Mouse (Mus musculus) macrophage (primary cell): ENCODE measurements around the gene Tpsb2. TPM values are rescaled to one million over a fixed set of nuclear protein-coding genes. Genes with fewer than 3 reads are reported as not detected.

Source experiments
- H3K27ac ChIP-seq: fragments of 350-480 bp; formaldehyde crosslinking; 2 replicates; pipeline ENCODE4 v1.9.0; 2021
- H3K36me3 ChIP-seq: fragments of 350-480 bp; formaldehyde crosslinking; 2 replicates; pipeline ENCODE4 v1.9.0; 2021; ENCODE audit errors: inconsistent target
- H3K4me3 ChIP-seq: fragments of 350-480 bp; formaldehyde crosslinking; 2 replicates; pipeline ENCODE4 v1.9.0; 2021; ENCODE audit errors: inconsistent target
- H3K79me2 ChIP-seq: fragments of 350-480 bp; formaldehyde crosslinking; 2 replicates; pipeline ENCODE4 v1.9.0; 2021; ENCODE audit errors: inconsistent target
- WGBS: methylation state at CpG from one replicate; pipeline ENCODE4 v1.1.7; 2026; ENCODE audit warnings: inconsistent platforms; ENCODE audit not compliant: missing documents; 5-methylcytosine and 5-hydroxymethylcytosine counted together
- polyA plus RNA-seq: library from polyadenylated mRNA; stranded (reverse); fragments of 250-400 nt; gene quantifications from 3 replicates; pipeline ENCODE4 v1.2.4, GENCODE M21; 2018; ENCODE audit warnings: inconsistent platforms

Tpsb2 gene
- polyA plus RNA-seq, 1 experiment from 2014 or later, result not detected

DNA sequence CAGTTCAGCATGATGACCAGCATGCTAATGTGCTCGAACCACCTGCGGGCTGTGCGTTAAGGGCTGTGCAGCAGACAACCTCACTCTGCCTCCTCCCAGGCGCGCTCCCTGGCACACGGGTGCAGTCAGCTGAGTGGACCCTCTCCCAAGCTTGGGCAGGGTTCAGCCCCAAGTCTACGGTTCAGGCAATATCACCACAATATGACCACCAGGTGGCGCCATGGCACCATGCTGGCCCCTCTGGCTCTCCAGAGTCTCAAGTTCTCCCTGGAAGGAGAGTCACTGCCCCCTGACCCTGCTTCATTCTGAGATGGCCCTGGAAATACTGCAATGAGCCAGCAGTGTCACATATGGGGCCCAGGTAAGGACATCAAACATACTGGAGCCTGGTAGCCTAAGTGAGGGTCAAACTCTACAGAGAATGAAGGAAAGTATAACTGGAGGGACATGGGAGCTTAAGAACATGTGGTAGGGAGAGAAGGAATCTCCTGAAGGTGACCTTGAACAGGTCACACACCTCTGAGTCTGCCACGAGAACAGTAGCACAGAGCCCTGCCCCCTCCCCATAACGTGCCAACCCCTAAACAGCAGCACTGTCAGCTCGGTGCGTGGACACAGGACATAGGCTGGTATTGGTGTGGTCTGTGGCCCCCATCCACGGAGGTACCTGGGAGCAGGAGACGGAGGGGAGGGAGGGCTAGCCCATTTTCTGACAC lies 31.9 kb downstream of the Tpsb2 start:
- H3K4me3 ChIP-seq, result no peak overlapping the region
- no peak overlapping the region for H3K27ac ChIP-seq
- H3K36me3 ChIP-seq, result no peaks in the 10 kb centered on the region
- H3K79me2 ChIP-seq, result no peaks in the 10 kb centered on the region
- WGBS, result 43% methylated on average over 12 of the region's 14 CpGs

DNA sequence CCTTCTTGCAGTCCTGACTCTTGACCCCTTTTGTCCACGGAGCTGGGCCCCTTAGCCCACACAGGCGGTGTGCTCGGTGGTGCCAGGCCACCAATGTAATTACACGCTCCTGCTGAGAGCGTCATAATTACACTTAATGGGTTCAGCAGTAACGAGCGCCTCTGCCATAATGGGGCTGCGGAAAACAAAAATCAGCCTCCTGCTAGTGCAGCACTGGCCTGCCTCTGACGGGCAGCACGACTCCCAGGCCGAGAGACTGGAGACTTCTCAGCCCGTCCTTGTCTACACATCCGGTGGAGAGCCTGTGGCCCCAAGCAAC lies 32.4 kb downstream of the Tpsb2 start:
- H3K4me3 ChIP-seq, result no peak overlapping the region
- H3K36me3 ChIP-seq, result no peaks in the 10 kb centered on the region
- H3K79me2 ChIP-seq, result no peaks in the 10 kb centered on the region
- no peak overlapping the region for H3K27ac ChIP-seq
- WGBS, result 77% methylated on average over 13 of the region's 13 CpGs

DNA sequence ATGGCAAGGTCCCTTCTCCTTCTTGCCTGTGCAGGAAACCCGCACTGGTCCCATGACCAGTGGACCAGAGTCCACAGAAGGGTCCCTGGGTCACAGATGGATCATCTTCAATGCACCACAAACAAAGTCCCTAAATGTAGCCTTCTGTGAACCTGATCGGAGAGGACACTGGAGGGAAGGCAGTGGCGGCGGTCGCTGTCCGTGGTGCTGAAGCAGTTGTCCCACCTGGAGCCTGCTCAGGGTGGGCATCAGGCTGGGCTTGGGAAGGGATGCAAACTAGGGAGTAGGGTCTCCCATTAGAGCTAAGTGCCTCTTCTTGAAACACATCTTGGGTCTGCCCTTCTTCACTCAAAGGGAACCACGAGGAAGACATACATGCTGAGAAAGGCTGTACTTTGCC lies 34.3 kb downstream of the Tpsb2 start:
- H3K36me3 ChIP-seq, result no peaks in the 10 kb centered on the region
- H3K4me3 ChIP-seq, result no peak overlapping the region
- no peak overlapping the region for H3K27ac ChIP-seq
- H3K79me2 ChIP-seq, result no peaks in the 10 kb centered on the region
- 11% methylated on average over 7 of the region's 7 CpGs for WGBS

DNA sequence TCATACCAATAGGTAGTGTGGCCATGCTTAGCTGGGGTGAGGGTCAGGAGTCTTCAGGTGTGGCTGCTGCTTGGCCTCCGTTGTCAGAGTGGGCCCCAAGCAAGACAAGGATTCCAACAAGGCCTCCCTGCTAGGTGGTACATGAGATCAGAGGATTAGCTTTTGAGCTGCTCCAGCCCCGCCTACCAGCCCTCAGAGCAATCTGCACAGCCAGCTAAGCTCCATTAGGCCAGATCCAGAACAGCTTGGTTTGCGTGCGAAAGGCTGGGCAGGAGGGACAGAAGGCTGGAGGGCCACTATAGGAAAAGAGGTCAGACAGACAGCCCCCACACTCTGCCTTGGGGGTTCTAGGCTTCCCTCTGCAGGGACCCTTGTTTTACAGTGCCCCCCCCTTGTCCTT lies 35.4 kb downstream of the Tpsb2 start:
- Histone ChIP-seq H3K36me3 (no peaks in the 10 kb centered on the region), H3K27ac (no peak overlapping the region), H3K79me2 (no peaks in the 10 kb centered on the region), H3K4me3 (no peak overlapping the region)
- 55% methylated on average over 4 of the region's 4 CpGs for WGBS

DNA sequence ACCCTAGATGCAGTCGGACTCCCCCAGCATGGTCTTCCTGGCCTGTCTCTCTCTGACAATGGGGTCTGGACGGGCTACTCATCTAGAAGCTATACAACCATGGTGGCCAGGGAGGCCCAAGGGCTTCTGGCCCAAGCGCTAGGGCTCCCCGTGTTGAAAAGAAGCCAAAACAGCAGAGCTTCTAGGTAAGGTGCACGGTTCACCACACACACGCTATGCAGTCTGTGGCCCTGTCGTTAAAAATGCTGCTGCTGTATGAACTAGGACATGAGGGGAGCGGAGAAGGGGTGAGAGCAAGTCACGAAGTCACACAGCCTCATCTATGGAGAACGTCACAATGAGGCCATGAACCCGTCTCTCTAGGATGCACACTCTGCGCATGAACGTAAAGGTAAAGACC lies 36.1 kb downstream of the Tpsb2 start:
- H3K4me3 ChIP-seq, result no peak overlapping the region
- no peak overlapping the region for H3K27ac ChIP-seq
- no peaks in the 10 kb centered on the region for H3K36me3 ChIP-seq
- no peaks in the 10 kb centered on the region for H3K79me2 ChIP-seq
- 85% methylated on average over 13 of the region's 13 CpGs for WGBS

DNA sequence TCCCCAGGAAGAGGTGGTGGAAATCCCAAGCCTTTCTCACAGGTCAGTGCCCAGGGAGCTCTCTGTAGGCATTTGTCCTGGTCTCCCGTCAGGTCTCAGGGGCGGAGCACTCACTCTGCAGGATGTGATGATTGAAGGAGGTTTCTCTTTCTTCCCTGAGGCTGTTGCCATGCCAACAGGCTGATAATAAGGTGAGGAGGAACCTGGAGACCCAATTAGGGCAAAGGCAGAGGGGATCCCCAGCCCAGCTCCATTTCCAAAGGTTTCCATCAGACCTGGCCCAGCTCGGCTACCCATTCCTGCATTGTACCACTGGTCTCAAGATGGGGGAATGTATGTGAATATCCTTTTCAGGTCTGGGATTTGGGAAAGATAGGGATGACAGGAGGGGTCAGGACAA lies 38.1 kb downstream of the Tpsb2 start:
- H3K36me3 ChIP-seq, result no peaks in the 10 kb centered on the region
- no peaks in the 10 kb centered on the region for H3K79me2 ChIP-seq
- no peak overlapping the region for H3K4me3 ChIP-seq
- 34% methylated on average over 3 of the region's 3 CpGs for WGBS
- no peak overlapping the region for H3K27ac ChIP-seq

DNA sequence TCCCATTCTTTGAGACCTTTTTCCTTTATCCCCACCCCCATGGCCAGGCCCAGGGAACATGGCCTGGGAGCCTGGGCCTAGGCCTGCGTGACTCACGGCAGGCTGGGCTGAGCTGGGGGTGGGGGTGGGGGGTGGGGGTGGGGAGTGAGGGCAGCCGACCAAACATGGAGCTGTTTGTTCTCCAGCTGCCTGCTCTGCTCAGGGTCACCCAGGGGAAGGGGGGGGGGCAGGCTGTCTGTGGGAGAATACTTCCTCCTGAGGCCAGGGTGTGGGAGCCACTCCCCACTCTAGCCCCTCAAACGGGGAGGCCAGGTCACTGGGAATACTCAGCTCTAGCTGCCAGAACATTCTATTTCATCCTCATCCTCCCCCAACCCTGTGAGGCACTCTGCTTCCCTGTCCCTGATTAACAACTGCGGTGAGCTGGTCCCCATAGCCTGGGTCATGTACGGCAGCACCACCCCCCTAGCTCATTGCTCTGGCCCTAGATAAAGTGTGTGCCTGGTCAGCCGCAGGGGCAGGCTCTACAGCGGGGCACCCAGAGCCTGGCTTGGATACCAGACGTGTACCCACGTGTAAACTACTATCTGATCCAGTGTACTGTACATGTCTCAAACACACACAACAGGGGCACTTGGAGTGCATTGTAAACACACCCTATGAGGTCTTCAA lies 39.3 kb downstream of the Tpsb2 start:
- WGBS, result 22% methylated on average over 10 of the region's 10 CpGs
- H3K4me3 ChIP-seq, result no peak overlapping the region
- no peaks in the 10 kb centered on the region for H3K36me3 ChIP-seq
- H3K79me2 ChIP-seq, result no peaks in the 10 kb centered on the region
- no peak overlapping the region for H3K27ac ChIP-seq

DNA sequence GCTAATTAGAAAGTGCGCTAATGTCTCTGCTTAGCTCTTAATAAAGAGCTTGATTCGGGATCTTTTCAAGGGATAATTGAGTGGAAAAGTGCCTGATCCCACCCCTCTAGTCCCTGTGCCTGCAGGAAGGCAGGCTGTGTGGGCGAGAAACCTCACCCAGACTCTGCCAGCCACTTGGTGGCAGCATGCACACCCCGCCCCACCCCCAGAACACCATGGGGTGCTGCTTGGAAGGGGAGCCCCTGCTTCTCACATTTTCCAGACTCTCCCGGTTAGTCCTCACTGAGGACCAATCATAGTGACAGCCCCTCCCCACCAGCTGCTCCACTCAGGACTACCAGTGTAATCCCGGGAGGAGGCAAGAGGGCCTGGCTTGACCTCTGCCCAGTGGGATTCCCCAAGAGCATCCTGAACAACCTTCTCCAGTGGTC lies 39.9 kb downstream of the Tpsb2 start:
- H3K27ac ChIP-seq, result no peak overlapping the region
- no peaks in the 10 kb centered on the region for H3K79me2 ChIP-seq
- H3K4me3 ChIP-seq, result no peak overlapping the region
- no peaks in the 10 kb centered on the region for H3K36me3 ChIP-seq
- 38% methylated on average over 6 of the region's 6 CpGs for WGBS

DNA sequence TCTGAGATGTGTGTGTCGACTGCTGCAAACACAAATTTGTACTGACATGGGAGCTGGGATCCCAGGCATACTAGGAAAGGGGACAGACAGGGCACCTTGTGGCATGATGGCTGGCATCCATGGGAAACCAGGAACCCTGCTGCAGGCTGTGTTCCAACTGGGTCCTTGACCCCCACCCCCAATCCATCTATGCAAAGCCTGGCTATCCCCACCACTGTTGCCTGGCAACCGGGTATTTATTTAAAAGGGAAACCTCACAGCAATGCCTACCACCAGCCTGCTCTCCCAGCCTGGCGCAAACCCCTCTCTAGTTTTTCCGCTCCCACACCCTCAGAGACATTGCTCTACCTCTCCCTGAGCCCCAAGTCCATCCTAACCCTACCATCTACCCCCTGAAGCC lies 41.2 kb downstream of the Tpsb2 start:
- no peak overlapping the region for H3K4me3 ChIP-seq
- H3K27ac ChIP-seq, result no peak overlapping the region
- WGBS, result 72% methylated on average over 4 of the region's 4 CpGs
- H3K79me2 ChIP-seq, result no peaks in the 10 kb centered on the region
- H3K36me3 ChIP-seq, result no peaks in the 10 kb centered on the region

DNA sequence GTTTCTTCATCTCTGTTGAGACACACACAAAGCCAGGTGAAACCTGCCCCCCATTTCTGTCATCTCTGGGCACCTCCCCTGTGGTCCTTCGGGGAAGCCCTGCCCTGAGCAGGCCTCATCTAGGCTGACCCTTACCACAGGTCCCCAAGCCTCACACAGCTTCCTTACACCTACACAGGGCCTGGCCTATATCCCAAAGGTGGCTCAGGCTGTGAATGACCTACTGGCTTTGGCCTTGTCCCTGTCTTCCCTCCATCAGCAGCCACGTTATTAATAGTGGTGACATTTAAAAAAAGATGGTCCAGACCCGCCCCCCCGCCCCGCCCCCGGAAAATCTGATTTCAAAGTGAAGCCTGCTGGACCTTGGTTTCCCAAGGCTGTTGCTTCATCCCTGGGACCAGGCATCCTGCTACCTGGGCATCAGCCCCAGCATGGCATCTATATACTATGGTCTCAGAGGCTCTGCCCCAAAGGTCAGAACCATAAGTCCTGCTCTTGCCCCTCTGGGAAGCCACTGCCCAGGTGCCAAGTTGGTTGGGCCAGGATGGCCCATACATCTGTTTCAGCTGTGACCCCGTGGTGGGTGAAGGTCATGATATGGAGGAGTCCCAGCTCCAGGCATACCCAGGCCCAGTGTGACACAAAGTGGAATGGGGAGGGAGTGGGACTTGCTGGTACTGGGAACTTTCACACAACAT lies 42.3 kb downstream of the Tpsb2 start:
- H3K36me3 ChIP-seq, result no peaks in the 10 kb centered on the region
- H3K79me2 ChIP-seq, result no peaks in the 10 kb centered on the region
- 79% methylated on average over 5 of the region's 7 CpGs for WGBS
- no peak overlapping the region for H3K27ac ChIP-seq
- no peak overlapping the region for H3K4me3 ChIP-seq

DNA sequence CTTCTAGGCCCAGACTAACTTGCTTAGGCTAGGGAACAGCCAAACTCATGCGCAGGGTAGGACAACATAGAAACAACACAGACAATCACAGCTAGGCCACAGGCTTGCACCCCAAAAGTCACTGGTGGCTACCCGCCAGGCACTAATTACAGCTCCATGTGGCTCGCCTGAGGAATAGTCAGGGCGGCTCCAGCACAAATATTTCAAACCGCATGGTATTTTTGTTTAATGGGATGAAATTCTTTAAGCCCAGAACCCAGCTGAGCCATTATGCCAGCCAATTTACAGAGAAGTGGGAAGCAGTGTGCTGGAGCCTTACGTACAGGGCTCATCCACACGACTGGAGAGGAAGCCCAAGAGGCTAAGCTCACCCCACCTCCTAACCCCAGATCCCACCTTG lies 43.5 kb downstream of the Tpsb2 start:
- no peak overlapping the region for H3K4me3 ChIP-seq
- no peaks in the 10 kb centered on the region for H3K36me3 ChIP-seq
- no peak overlapping the region for H3K27ac ChIP-seq
- WGBS, result 95% methylated on average over 7 of the region's 7 CpGs
- H3K79me2 ChIP-seq, result no peaks in the 10 kb centered on the region

DNA sequence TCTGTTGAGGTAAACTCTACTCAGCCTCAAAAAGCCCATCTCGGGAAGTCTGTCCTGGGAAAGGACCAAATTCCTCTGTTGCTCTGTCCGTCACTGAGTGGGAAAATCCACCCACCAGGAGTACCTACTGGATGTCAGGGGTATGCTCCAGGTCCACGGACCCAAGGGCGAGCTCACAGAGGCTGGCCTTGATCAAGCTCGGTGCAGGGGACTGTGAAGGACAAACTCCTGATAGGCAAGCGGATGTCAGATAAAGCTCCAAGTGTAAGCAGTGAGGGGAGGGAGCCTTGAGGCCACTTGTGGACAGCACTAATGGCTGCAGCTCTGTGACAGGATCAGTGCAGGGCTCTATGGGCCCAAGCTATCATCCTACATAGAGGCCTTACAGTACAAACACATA lies 44.1 kb downstream of the Tpsb2 start:
- WGBS, result 85% methylated on average over 6 of the region's 6 CpGs
- no peaks in the 10 kb centered on the region for H3K79me2 ChIP-seq
- no peak overlapping the region for H3K4me3 ChIP-seq
- no peaks in the 10 kb centered on the region for H3K36me3 ChIP-seq
- no peak overlapping the region for H3K27ac ChIP-seq

DNA sequence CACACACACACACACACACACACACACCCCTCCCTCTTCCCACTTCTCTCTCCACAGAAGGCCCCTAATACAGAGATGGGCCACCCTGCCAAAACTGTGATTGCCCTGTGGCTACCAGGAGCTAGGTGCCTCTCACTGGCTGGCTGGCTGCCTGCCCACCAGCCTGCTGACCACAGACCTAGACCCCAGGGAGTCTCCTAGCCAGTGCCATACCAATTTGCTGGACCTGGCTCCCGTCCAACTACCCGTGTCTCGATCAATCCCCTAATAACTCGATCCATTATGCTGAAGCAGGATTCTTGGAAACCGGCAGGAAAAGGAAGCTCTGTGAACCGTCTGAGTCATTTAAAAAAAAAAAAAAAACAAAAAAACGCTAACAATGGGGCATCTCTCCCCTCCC lies 44.7 kb downstream of the Tpsb2 start:
- no peak overlapping the region for H3K27ac ChIP-seq
- WGBS, result 6% methylated on average over 7 of the region's 7 CpGs
- H3K36me3 ChIP-seq, result no peaks in the 10 kb centered on the region
- no peaks in the 10 kb centered on the region for H3K79me2 ChIP-seq
- H3K4me3 ChIP-seq, result no peak overlapping the region

DNA sequence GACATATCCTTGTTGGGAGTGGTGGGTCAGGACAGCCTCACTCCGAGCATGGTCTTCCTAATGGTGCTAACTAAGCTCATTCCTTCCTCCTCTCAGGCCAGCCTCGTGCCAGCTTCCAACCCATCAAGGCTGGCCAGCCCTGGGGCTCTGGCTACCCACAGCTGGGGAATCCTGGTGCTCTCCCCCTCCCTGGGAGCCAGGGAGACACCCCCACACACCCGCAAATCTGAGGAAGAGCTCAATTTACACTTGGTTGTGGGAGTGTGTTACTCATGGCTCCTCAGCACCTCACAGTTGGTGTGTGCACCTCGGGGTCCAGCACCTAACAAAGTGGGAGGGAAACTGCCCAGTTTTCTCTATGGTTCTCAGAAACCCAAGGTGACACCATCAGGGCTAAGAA lies 45.1 kb downstream of the Tpsb2 start:
- whole genome bisulfite sequencing, result 50% methylated on average over 4 of the region's 4 CpGs
- H3K79me2 ChIP-seq, result no peaks in the 10 kb centered on the region
- H3K27ac ChIP-seq, result no peak overlapping the region
- H3K4me3 ChIP-seq, result no peak overlapping the region
- H3K36me3 ChIP-seq, result no peaks in the 10 kb centered on the region

DNA sequence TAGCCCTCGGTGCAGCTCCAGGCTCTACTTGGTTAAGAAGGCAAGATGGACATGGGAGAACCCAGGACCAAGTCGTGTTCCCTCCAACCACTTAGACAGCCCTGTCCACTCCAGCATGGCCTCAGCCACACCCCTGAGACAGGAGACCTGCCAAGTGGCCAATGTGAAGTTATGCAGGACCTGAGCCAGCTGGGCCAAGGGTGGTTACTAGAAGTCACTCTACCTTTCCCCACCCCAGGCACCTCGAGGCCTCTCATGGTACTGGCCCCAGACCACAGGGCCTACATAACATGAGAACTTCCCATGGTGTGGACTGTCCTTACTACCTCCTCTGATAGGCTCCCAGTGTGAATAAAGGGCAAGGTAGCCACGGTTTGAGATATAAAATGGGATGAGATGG lies 48.1 kb downstream of the Tpsb2 start:
- H3K79me2 ChIP-seq, result no peaks in the 10 kb centered on the region
- 78% methylated on average over 4 of the region's 4 CpGs for WGBS
- no peaks in the 10 kb centered on the region for H3K36me3 ChIP-seq
- no peak overlapping the region for H3K4me3 ChIP-seq
- no peak overlapping the region for H3K27ac ChIP-seq
